Mouse (Mus musculus): ENCODE data around the gene Cfd.

Cfd gene

GRCm38 (mm10) chr10:79918231-79919078, 27.8 kb downstream of the Cfd start:
- no peak for DNase-seq (ENCODE audit: low read depth, low spot score)

- DNase-seq (ENCODE audit: low read depth, low spot score): no peak
Measured at GRCm38 (mm10) chr10:79919251-79919849, 28.7 kb downstream of the Cfd start.

- no peak for DNase-seq (ENCODE audit: low read depth, low spot score)
Measured at GRCm38 (mm10) chr10:79920056-79920890, 29.6 kb downstream of the Cfd start.

DNA sequence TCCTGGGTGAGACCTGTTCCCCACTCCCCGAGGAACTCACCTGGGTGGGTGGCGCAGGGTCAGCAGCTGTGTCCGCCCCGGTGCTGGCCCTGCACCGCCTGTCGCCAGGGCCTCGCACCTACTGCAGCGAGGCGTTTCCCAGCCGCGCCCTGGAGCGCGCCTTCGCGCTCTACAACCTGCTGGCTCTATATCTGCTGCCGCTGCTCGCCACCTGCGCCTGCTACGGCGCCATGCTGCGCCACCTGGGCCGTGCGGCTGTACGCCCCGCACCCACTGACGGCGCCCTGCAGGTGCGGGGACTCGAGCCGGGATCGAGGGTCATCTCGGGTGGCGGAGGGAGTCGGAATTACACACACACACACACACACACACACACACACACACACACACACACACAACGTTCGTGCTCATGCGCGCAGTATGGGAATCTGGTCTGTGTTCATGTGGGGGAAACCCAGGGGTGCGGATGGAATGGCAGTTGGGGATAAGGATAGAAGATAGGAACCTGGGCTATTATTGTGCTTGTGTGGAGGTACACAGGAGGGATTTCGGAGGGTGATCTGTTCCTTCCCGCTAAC, 30.4 kb downstream of the Cfd start, which contains the start of gene R3hdm4:
Gene R3hdm4 (minus strand): TSS at position 251 of the 578 bp plus-strand sequence.
- DNase-seq (ENCODE audit: low read depth, low spot score): no peak

- DNase-seq (ENCODE audit: low read depth, low spot score): no peak
Measured at GRCm38 (mm10) chr10:79921572-79921971, 30.9 kb downstream of the Cfd start.

DNA sequence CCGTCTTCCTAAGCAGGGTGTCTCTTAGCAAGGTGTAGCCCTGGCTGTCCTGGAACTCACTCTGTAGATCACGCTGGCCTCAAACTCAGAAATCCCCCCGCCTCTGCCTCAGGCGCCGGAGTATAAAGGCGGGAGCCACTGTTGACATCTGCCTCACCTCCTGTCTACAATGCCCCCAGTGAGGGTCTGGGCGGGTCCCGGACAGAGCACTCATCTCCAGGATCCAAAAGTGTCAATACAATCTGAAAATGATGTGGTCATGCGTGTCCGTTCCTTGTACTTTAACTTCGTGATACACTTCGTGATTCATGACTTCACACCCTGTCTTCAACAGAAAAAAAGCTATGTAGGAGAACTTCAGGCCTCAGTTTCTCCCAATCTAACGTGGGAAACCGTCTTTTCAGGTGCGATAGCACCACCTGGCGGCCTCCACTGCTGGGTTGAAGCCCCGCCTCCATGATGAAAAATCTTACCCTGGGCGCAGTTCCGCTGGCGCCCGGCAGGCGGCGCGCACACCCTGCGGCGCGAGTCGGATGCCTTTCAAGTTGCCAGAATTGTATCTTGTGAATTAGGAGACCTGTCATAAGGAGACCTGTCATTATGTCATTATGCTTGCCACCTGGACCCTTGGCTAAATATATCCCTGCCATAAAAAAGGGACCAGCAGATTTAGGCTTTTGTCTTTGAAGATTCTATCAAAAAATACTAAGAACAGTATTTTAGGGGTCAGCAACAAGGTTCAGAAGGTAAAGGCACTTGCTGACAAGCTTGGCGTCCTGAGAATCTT, 34.5 kb downstream of the Cfd start:
- DNase-seq (ENCODE audit: low read depth, low spot score): no peak

GRCm38 (mm10) chr10:79925785-79926490, 35.3 kb downstream of the Cfd start:
- DNase-seq (ENCODE audit: low read depth, low spot score): no peak

GRCm38 (mm10) chr10:79926491-79927323, 36.1 kb downstream of the Cfd start, which contains the start of gene Arid3a:
TSS of gene Arid3a (plus strand) at chr10:79927043.
- DNase-seq (ENCODE audit: low read depth, low spot score): peak; percentile 94

GRCm38 (mm10) chr10:79927324-79928029, 36.8 kb downstream of the Cfd start:
- DNase-seq (ENCODE audit: low read depth, low spot score): no peak

GRCm38 (mm10) chr10:79928030-79928694, 37.5 kb downstream of the Cfd start:
- DNase-seq (ENCODE audit: low read depth, low spot score): no peak

GRCm38 (mm10) chr10:79928907-79929701, 38.5 kb downstream of the Cfd start:
- no peak for DNase-seq (ENCODE audit: low read depth, low spot score)

- no peak for DNase-seq (ENCODE audit: low read depth, low spot score)
Measured at GRCm38 (mm10) chr10:79929967-79930825, 39.5 kb downstream of the Cfd start.

DNA sequence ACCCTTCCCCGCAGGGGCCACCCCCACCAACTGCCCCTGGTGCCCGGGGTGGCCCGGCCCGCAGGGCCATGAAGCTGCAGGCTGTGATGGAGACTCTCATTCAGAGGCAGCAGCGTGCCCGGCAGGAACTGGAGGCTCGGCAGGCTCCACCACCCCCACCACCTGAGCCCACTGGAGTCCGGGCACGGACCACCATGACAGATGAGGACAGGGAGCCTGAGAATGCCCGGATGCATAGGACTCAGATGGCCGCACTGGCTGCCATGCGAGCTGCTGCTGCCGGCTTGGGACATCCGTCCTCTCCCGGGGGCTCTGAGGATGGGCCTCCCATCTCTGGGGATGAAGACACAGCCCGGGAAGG, 40.2 kb downstream of the Cfd start:
- no peak for DNase-seq (ENCODE audit: low read depth, low spot score)

GRCm38 (mm10) chr10:79931797-79932196, 41.1 kb downstream of the Cfd start:
- DNase-seq (ENCODE audit: low read depth, low spot score): no peak

DNA sequence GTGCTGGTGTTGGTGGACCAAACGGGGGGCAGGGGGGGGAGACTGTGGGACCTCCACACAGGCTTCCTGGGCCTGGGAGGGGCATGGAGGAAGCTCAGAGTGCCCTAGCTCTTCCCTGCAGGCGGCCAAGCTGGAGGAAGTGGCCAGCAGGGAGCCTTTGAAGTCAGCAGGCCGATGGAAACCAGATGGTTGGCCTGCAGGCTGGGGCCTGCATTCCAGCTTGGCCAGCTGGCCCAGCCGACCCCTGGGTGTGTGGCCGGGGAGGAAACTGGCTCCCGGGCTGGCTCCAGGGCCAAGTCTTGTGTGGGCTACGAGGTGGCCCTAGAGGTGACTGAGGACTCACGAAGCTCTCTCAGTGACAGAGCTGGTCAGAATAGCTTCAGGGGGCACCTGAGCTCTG, 42.1 kb downstream of the Cfd start:
- DNase-seq (ENCODE audit: low read depth, low spot score): no peak

DNA sequence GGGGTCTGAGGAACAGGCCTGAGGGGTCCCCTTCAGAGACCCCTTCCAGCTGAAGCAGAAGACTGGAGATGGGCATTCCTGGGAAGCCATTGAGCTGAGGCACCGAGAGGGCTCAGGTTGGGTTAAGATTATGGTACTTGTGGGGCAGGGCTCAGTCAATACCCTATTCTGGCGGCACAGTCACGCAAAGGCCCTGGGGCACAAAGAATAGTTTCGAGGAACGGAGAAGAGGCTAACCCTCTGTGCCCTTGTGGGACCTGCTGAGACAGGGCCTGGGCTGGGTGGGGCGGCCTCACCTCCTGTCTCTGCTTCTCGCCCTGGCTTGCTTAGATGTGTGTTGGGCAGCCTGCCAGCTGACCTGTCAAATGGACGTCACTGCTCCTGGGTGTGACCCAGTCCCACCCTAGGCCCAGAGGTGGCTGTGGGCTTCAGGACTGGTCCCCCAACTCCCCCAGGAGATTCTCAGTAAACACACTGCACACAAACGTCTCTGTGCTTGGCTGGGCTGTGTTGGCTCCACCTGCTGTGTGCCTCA, 42.6 kb downstream of the Cfd start:
- no peak for DNase-seq (ENCODE audit: low read depth, low spot score)
